Mouse (Mus musculus) neural tube, embryonic 14.5 days (tissue): ENCODE data around the gene Pcdh9. TPM values are rescaled to one million over a fixed set of nuclear protein-coding genes. Genes with fewer than 3 reads are reported as not detected.

Source experiments
- ATAC-seq: fragments of 200-750 bp; cut with Nextera tagmentation; 2 replicates; pipeline ENCODE4 v1.8.0; 2017; ENCODE audit warnings: low read depth, mild to moderate bottlenecking, moderate TSS enrichment, moderate library complexity
- H3K27ac ChIP-seq: fragments of 300-500 bp; sonication (generic); 2 replicates; pipeline ENCODE4 v1.5.1; 2014; ENCODE audit warnings: low read depth, mild to moderate bottlenecking, control low read depth, low read length, moderate library complexity, mixed read lengths
- H3K27me3 ChIP-seq: fragments of 300-500 bp; sonication (generic); 2 replicates; pipeline ENCODE4 v1.6.1; 2014; ENCODE audit warnings: low read length; ENCODE audit not compliant: control insufficient read depth, insufficient read depth
- H3K36me3 ChIP-seq: fragments of 300-500 bp; sonication (generic); 2 replicates; pipeline ENCODE4 v1.6.1; 2014; ENCODE audit warnings: low read length, mixed read lengths; ENCODE audit not compliant: control insufficient read depth, insufficient read depth
- H3K4me1 ChIP-seq: fragments of 300-500 bp; sonication (generic); 2 replicates; pipeline ENCODE4 v1.6.1; 2014; ENCODE audit warnings: low read length; ENCODE audit not compliant: control insufficient read depth, insufficient read depth
- H3K4me2 ChIP-seq: fragments of 300-500 bp; sonication (generic); 2 replicates; pipeline ENCODE4 v1.6.1; 2014; ENCODE audit warnings: mild to moderate bottlenecking, low read depth, low read length, control low read depth
- H3K4me3 ChIP-seq: fragments of 300-500 bp; sonication (generic); 2 replicates; pipeline ENCODE4 v1.5.1; 2014; ENCODE audit warnings: low read depth, low read length, control low read depth, mixed read lengths
- H3K9ac ChIP-seq: fragments of 300-500 bp; sonication (generic); replicated peaks from 2 replicates; pipeline ENCODE4 v1.6.1; 2014; ENCODE audit warnings: low read depth, mild to moderate bottlenecking, control low read depth, low read length, mixed read lengths
- H3K9me3 ChIP-seq: fragments of 300-500 bp; sonication (generic); 2 replicates; pipeline ENCODE4 v1.6.1; 2016; ENCODE audit warnings: low read length; ENCODE audit not compliant: control insufficient read depth
- WGBS: fragments of 180-500 bp; shearing (Covaris S2); extraction: QIAGEN DNeasy Blood & Tissue Kit; methylation state at CpG from one replicate; pipeline ENCODE4 v1.1.7; 2014; 5-methylcytosine and 5-hydroxymethylcytosine counted together
- polyA plus RNA-seq: library from polyadenylated mRNA; unstranded; fragments of >200 nt; fragmentation: Nextera tagmentation; extraction: Ambion mirVana; gene quantifications from 2 replicates; pipeline ENCODE4 v1.2.1, GENCODE M21; 2014

Gene Pcdh9
- polyA plus RNA-seq, 1 experiment from 2014 or later = 180 TPM

DNA sequence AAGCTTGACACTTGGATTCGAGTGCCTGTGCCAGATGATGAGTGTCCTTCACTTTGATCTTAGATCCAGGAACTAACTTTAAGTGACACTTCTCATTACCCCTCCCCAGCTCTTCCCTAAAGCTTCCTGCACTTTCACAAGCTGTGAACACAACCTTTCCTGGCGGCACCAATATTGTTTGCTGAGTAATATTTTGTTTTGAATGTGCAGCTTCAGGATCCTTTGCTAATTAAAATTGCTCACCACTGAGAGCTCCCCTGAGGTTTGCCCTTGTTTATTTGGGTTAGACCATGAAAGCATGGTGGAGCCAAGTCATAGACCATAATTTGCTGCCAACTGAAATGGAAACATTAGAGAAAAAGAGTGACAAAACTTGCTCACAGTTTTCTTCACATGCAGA is 543.4 kb downstream of the Pcdh9 start:
- Histone ChIP-seq H3K4me3 (no peak overlapping the region), H3K4me1 (no peaks in the 10 kb centered on the region), H3K27me3 (no peaks in the 10 kb centered on the region), H3K9ac (no peak overlapping the region), H3K4me2 (no peak overlapping the region), H3K27ac (no peak overlapping the region), H3K9me3 (no peaks in the 10 kb centered on the region), H3K36me3 (no peaks in the 10 kb centered on the region)
- ATAC-seq = no peak
- 43% methylated on average over 2 of the region's 2 CpGs for WGBS

DNA sequence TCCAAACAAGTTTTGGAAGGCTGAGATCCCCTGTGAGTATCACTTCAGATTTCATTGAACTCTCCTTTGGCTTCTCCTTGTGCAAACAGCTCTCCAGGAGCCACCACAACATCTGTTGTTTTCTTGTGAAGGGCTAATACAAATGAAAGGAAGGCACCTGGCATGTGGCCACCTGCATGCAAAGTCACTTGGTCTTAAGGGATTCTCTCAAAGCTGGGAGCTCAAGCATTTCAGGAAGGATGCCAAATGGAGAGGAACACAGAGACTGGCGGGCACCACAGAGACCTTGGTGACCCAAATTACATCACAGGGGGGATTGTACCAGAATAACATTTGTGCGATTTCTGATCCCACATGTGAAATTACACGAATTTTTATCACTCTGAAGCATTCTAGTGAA is 547.7 kb downstream of the Pcdh9 start:
- Histone ChIP-seq H3K27ac (no peak overlapping the region), H3K9ac (no peak overlapping the region), H3K4me2 (no peak overlapping the region), H3K4me1 (no peaks in the 10 kb centered on the region), H3K4me3 (no peak overlapping the region), H3K27me3 (no peaks in the 10 kb centered on the region), H3K36me3 (no peaks in the 10 kb centered on the region), H3K9me3 (no peaks in the 10 kb centered on the region)
- no peak for ATAC-seq
- 67% methylated on average over 3 of the region's 3 CpGs for WGBS

DNA sequence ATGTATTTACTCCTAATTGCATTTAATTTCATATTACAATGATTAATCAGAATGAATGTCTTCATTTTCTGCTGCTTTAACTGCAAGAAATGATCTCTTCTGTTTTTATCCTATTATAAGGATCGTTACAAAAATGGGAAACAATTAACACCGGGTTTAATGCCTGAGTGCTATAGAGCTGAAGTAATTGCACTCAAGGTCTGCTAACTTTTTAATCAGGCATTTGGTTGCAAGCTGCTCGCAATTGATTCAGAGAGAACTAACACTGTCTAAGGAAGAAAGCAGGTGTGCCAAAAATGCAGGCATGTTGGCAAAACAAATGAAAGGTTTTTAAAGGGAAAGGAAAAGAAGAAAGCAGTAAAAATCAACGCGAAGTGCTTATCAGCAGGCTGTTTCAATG is 549.1 kb downstream of the Pcdh9 start:
- WGBS = 38% methylated on average over 5 of the region's 5 CpGs
- Histone ChIP-seq H3K9me3 (no peaks in the 10 kb centered on the region), H3K4me1 (no peaks in the 10 kb centered on the region), H3K27ac (no peak overlapping the region), H3K4me3 (no peak overlapping the region), H3K4me2 (no peak overlapping the region), H3K27me3 (no peaks in the 10 kb centered on the region), H3K9ac (no peak overlapping the region), H3K36me3 (no peaks in the 10 kb centered on the region)
- ATAC-seq = 0 out of 2 replicates have a peak, but pooled peaks have one; percentile 17

DNA sequence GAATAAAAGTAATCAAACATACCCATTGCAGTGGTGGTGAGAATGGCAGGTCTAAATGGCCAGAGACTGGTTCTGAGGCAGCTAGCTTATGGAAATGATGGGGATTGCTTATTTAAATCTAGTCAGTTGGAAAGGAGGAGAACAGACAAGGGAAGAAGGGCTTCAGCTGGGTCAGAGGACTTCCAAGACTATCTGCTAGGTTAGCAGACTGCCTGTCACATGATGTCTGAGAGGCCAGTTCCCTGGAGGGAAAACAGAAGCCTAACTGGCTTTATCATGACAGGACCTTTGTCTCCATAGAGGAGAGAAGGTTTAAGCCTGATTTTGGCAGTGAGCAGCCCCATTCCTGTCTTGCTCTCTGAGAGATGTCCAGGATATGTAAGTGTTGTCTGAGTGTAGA is 561.2 kb downstream of the Pcdh9 start:
- ATAC-seq = no peak
- no peaks in the 10 kb centered on the region for H3K27me3 ChIP-seq
- no peak overlapping the region for H3K9ac ChIP-seq
- H3K4me3 ChIP-seq = no peak overlapping the region
- no peaks in the 10 kb centered on the region for H3K9me3 ChIP-seq
- H3K4me2 ChIP-seq = no peak overlapping the region
- H3K36me3 ChIP-seq = no peaks in the 10 kb centered on the region
- no peaks in the 10 kb centered on the region for H3K4me1 ChIP-seq
- H3K27ac ChIP-seq = no peak overlapping the region

DNA sequence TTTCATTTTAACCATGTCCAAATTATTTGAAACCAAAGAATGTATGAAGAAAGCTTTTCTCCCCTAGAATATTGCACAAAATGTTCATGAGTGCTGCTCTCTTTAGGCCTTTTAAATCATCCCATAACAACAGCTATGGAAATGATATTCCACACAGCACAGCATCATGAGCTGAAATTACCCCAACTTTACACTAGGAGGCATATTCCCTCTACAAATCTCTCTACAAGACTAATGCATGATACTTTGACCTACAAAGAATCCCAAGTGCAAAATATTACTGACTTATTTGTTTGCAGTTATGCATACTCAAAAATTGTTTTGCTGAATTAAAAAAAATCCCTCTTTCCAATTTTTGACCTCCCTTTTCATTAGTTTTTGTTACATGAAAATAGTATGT is 573.1 kb downstream of the Pcdh9 start:
- Histone ChIP-seq H3K27ac (no peak overlapping the region), H3K36me3 (no peaks in the 10 kb centered on the region), H3K4me1 (no peaks in the 10 kb centered on the region), H3K9ac (no peak overlapping the region), H3K27me3 (no peaks in the 10 kb centered on the region), H3K9me3 (no peaks in the 10 kb centered on the region), H3K4me3 (no peak overlapping the region), H3K4me2 (no peak overlapping the region)
- no peak for ATAC-seq

DNA sequence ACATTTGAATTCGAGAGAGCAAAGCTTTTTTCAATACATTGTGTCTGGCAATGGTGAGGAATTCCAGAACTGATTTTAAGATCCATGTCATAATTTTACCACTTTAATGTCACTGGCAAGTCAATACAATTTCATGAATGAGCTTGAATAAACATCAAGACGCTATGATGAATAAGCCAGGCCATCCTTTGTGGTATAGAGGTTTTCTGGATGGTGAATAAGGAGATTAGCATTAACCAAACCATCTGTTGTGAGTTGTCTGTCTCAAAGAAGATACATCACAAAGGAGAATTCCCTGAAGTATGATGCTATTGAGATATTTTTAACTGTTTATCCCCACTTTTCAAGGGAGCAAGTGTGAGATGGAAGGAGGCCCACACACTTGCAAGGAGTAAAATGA is 602.1 kb downstream of the Pcdh9 start:
- no peak overlapping the region for H3K4me2 ChIP-seq
- no peaks in the 10 kb centered on the region for H3K36me3 ChIP-seq
- no peaks in the 10 kb centered on the region for H3K27me3 ChIP-seq
- no peak overlapping the region for H3K9ac ChIP-seq
- no peak overlapping the region for H3K4me3 ChIP-seq
- H3K27ac ChIP-seq = no peak overlapping the region
- no peak for ATAC-seq
- no peaks in the 10 kb centered on the region for H3K4me1 ChIP-seq
- WGBS = 64% methylated on average over 2 of the region's 2 CpGs
- no peaks in the 10 kb centered on the region for H3K9me3 ChIP-seq

DNA sequence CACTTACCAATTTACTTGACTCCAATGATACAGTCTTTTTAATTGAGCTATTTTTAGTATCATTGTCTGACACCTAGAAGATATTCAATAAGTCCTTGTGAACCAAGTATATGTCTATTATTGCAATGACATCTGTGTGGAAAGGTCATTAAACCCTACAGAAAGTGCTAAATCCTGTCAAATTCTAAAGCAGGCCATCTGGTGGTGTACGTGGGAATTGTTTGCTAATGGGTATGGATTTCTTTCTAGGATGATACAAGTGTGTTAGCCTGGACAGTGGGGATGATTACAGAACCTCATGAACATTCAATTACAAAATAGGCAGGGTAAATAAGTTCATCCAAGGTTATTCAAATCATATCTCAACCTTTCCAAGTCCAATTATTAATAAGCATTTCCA is 602.8 kb downstream of the Pcdh9 start:
- 37% methylated on average over 1 of the region's 1 CpGs for WGBS
- H3K9me3 ChIP-seq = no peaks in the 10 kb centered on the region
- no peak overlapping the region for H3K27ac ChIP-seq
- H3K9ac ChIP-seq = no peak overlapping the region
- no peak overlapping the region for H3K4me2 ChIP-seq
- no peaks in the 10 kb centered on the region for H3K4me1 ChIP-seq
- H3K27me3 ChIP-seq = no peaks in the 10 kb centered on the region
- no peaks in the 10 kb centered on the region for H3K36me3 ChIP-seq
- no peak overlapping the region for H3K4me3 ChIP-seq
- no peak for ATAC-seq

DNA sequence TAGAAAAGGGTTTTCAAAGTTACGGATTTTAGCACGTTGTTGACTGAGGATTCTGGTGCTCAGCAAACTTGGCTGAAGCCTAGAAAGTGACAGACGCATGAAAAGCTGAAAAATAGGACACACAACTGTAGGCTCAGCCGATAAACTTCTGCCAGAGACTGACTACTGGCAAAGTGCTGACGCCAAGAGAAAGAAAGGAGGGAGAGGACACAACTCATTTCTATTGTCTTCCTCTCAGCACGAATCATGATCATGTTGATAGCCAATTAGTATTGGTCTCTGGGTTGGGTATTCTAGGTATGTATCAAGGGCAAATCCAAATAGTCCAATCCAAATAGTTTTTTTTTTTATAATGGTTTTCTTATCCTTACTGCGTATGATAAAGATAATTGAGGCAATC is 605.3 kb downstream of the Pcdh9 start:
- 79% methylated on average over 7 of the region's 7 CpGs for WGBS
- no peak overlapping the region for H3K9ac ChIP-seq
- no peak overlapping the region for H3K4me3 ChIP-seq
- no peaks in the 10 kb centered on the region for H3K27me3 ChIP-seq
- no peaks in the 10 kb centered on the region for H3K4me1 ChIP-seq
- H3K36me3 ChIP-seq = no peaks in the 10 kb centered on the region
- ATAC-seq = no peak
- H3K27ac ChIP-seq = no peak overlapping the region
- no peak overlapping the region for H3K4me2 ChIP-seq
- H3K9me3 ChIP-seq = no peaks in the 10 kb centered on the region

DNA sequence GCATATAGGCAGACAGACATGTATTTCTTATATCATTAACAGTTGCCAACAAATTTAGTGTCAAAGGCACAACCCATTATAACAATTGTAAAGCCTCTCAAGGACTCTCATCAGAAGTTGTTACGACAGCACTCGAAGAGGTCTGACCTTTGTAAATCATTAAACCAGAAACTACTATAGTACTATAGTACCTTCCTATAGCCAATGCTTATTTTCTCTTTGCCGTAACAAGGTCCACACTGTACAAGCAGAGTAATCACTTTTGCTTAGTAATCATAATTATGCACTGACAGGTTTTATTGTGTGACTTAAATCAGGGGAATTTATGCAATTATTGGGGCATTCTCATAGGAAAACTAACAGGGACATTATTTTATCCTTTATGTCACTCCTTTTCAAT is 606.5 kb downstream of the Pcdh9 start:
- ATAC-seq = no peak
- H3K36me3 ChIP-seq = no peaks in the 10 kb centered on the region

DNA sequence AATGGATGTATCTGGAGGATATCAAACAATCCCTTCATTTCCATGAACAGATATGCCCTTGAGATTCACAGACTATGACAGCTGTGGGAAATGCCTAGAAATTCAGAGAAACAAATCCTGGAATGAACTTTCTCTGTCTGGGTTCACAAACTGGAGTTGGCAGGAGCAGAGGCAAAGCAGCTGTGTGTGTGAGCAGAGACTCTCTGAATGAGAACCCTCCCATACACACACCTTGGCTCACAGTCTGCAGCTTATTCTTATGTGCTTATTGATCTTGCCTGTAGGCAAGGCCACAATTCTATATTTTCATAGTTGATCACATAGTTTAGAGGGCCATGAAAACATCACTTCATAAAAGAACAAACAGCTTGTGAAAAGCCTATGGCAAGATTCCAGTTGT is 614.8 kb downstream of the Pcdh9 start:
- H3K9ac ChIP-seq = no peak overlapping the region
- H3K27ac ChIP-seq = no peak overlapping the region
- no peaks in the 10 kb centered on the region for H3K9me3 ChIP-seq
- H3K4me2 ChIP-seq = no peak overlapping the region
- H3K4me3 ChIP-seq = no peak overlapping the region
- no peaks in the 10 kb centered on the region for H3K36me3 ChIP-seq
- no peaks in the 10 kb centered on the region for H3K4me1 ChIP-seq
- ATAC-seq = no peak
- H3K27me3 ChIP-seq = no peaks in the 10 kb centered on the region

More for the DNA sequence above, 606.5 kb downstream of the Pcdh9 start:
- Histone ChIP-seq H3K4me1 (no peaks in the 10 kb centered on the region), H3K4me2 (no peak overlapping the region), H3K4me3 (no peak overlapping the region), H3K9ac (no peak overlapping the region), H3K9me3 (no peaks in the 10 kb centered on the region), H3K27me3 (no peaks in the 10 kb centered on the region), H3K27ac (no peak overlapping the region)
- 75% methylated on average over 3 of the region's 3 CpGs for WGBS
